Mouse (Mus musculus) spleen, postnatal 36 days (tissue): ENCODE measurements at regions not wholly inside any gene's neighbourhood (a gene's known extent, or its start where the extent isn't known, plus 50 kb on each side); places are given as distances from the start of the nearest gene placed in this dataset.

Source experiments
- DNase-seq, 2 experiments: peaks; one replicate each; pipeline ENCODE4 v3.0.0; 2022; ENCODE audit warnings: low spot score in 2 of 2, mixed read lengths in 1 of 2

GRCm38 (mm10) chr15:64618471-64618870, 199.0 kb upstream of the Gm21798 start:
- no peak for DNase-seq

- DNase-seq, result no peak
Measured at GRCm38 (mm10) chr15:64621876-64622275, 195.6 kb upstream of the Gm21798 start.

- no peak for DNase-seq
Measured at GRCm38 (mm10) chr15:64622591-64622990, 194.9 kb upstream of the Gm21798 start.

- DNase-seq, result no peak
Measured at GRCm38 (mm10) chr15:64626359-64626758, 191.1 kb upstream of the Gm21798 start.

GRCm38 (mm10) chr15:64627258-64627657, 190.2 kb upstream of the Gm21798 start:
- DNase-seq, result peak; percentile 35 to 38
